Mouse (Mus musculus) kidney, adult 11 months (tissue): ENCODE data around the gene Clic6.

Experiments used
- DNase-seq: peaks from one replicate; pipeline ENCODE4 v3.0.0; 2022

Clic6 gene

DNA sequence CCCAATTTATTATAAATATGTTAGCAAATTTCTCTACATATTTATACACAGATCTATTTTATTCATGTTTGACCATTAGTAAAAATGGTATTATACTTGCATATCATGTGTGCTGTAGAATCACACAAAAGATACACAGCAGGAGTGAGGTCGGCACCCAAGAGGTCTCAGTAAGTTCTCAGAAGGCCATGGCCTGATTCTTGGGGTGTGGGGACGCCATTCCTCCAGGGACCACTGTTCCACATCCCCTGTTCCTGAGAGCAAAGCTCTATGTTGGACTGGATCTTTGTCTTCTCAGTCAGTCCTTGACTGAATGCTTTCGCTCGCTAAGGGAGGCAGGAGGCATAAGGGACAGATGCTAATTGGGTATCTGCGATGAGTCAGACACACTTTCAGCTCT, at the start of gene Clic6:
TSS of gene Clic6 (plus strand) at position 301 of the 400 bp plus-strand sequence.
- DNase-seq = no peak

DNA sequence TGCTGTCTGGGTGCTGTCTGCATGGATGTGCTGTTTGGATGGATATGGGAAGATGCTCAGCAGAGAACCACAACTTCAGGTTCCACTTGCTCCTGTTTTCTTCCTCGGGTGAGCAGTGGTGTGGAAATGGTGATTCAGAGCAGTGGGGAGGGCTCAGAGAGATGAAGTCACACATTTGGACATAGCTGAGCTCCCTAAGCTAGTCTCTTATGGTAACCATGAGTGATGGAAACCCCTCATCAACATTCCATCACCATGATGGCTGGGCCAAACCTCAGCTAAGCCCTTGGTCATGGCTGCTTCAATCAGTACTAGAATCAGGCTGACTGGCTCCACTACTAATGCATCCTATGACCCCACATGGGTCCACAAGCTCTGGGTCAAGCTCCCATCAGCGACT, 45.8 kb upstream of the Clic6 start:
- DNase-seq = no peak

DNA sequence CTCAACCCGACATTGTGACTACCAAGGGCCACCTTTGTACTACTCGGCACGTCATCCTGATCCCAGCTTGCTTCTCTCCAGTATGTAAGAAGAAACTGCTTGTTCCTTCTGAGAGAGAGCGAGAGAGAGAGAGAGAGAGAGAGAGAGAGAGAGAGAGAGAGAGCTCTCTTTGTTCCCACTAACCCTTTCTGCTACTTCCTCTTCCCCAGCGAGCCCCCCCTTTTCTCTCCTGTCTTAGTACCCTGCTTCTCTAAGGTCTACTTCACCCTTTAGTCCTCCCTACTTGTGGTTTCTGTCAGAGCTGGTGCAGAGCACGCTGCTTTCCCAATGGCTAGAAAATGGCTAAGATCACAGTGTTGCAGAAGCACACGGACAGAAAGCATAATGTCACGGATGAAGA, 45.3 kb upstream of the Clic6 start:
- no peak for DNase-seq

DNA sequence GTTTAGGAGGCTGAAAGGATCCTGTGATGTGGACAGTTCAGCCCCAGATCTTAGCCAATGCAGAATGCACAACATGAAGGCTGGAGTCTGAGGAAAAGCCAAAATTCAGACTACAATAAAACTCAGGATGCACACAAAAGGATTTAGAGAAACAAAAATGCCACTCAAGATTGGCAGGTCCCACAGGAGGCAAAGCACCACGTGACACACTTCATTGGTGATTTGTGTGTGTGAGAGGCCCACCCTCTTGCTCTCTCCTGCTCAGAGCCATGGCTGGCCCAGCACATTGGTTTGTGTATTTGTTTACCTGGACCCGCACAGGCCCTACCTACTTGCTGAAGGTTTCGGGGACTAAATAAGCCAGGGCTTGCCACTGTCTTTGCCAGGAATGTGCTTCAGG, 44.3 kb upstream of the Clic6 start:
- DNase-seq = no peak

DNA sequence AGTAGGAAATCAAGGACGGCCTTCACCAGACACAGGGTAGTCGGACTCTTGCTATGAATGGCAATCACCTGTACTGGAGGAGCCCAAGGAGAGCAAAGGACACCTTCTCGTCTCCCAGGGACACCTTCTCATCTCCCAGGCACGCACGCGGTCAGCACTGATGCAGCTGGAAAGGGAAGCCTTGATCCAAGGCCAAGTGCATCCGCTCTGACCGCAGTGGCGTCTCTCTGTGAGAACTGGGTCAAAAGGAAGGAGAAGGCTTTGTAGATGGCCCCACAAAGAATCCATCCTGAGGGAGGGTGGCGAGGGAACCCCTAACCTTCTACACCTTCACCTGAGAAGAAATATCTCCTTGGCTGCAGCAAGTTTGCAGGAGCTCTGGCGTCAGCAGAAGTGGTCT, 43.4 kb upstream of the Clic6 start:
- DNase-seq = no peak

DNA sequence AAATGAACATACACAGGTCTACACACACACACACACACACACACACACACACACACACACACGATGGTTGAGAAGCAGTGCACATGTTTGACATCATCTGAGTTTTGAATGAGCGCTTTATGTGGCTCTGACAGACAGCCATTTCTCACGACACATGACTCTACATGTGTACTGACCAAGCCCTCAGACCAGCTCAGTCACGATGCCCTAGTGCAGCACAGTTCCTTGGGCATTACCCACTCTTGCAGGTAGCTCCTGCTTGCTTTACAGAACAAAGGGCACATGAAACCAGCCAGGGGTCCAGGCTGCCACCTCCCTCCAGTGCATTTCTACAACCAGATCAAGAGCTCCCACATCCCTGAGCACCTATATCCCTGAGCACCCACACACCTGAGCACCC, 42.6 kb upstream of the Clic6 start:
- DNase-seq = no peak

DNA sequence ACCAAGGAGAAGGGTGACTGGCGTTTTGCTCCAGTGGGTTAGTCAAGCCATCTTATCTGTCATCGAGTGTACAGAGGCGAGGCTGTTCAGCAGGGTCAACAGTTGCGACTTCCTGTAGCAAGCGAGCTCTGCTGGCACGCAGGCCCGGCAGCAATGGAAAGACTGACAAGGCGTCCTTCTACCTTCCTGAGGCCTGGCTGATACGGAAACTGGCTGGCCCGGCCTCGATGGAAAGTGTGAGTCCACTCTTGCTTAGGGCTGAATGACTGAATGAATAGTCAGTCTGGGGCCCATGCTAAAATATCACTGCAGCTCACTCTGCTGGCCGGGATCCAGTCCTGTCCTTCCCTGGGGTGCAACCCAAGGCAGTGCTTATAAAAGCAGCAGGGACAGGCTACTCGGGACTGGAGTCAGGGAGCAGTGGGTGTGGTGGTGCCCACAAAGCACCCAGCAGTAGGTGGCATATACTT, 41.9 kb upstream of the Clic6 start:
- peak; percentile 57 for DNase-seq

DNA sequence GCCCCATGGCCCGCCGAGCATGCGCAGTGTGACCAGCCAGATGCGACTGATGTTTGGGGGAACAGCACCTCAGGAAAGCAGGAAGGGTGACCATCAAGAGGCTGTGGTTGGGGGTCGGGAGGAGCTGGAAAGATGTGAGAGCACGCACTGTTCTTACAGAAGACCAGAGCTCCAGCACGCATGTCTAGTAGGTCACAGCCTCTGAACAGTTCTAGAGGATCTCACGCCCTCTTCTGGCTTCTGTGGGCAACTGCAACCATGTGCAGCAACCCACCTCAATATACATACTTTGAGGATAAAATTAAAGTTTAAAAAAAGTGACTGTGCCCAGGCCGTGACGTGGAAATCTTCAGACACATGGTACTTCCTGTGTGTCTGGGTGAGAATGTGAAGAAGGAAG, 40.2 kb upstream of the Clic6 start:
- DNase-seq = no peak

DNA sequence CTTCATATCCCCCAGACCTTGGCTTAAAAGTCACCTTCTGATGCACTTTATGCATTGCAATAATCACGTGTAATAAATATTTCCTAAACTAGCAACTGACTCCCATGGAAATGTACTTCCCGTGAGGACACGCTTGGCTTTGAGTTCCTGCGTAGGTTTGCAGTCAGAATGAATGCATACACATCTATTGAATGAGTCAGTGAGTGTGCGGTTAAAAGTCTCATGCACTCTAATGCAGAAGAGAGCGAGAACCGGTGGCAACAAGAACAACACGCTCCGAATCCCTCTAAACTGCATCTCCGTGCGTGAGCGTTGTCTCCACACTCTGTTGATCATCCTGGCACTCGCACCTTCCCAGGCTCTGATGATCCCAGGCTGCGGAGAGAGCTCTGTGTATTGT, 36.5 kb upstream of the Clic6 start:
- DNase-seq = no peak

DNA sequence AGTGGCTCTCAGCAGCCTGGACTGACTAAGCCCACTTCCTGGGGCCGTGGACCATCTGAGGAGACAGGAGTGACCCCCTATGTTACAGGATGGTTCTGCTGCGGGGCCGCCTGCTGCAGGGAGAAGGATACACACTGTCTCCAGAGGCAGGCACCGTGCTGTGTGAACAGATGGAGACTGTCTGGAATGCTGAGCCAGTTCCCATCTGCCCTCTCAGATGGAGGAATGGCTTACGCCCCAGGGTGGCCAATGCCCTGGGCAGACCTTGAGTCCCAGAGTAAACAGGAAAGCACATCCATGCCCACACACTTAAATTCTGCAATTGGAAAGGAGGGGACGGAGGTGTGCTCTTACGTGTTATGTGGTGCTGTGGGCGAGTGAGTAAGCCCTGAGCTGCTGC, 35.2 kb upstream of the Clic6 start:
- DNase-seq = no peak

DNA sequence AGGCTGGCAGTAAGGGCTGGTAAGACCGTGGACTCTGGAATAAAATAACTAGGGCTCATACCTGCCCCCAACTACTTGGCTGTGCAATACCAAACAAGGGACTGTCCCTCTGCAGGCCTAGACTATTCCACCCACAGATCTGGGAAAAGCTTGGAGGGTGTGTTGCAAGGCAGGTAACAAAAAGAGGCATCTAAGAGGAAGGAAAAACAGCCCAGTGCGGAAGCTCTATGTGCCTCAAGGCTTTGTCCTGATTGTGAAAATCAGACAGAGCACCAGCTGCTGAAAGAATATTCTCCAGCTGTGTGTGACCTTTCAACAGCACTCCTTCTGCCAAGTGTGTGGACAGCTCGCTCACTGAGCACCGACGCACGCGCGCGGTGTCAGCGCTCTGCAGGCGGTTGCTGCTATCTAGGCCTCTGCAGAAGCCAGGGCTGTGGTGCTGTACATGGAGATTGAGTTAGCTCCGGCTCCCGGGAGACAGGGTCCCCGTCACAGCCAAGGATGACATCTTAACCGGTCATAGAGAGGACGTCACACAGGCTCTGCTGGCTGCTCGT, 33.9 kb upstream of the Clic6 start:
- DNase-seq = no peak

DNA sequence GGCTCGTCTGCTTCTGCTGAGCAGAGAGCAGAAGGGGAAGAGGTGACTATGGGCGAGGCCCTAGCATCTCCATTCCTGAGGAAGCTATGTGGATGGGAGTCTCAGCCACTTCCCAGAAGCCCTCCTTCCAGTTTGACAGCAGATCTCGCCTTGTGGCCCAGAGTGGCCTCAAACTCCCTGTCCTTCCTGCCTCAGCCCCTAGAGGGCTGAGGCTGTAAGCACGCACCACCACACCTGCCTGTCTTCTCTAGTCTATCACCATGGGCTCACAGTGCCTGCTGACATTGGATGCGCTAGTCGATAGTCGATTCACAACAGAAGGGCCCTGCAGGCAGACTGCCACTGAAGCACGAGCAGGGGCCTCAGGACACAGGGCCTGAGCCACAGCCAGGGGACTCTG, 32.9 kb upstream of the Clic6 start:
- DNase-seq = no peak

DNA sequence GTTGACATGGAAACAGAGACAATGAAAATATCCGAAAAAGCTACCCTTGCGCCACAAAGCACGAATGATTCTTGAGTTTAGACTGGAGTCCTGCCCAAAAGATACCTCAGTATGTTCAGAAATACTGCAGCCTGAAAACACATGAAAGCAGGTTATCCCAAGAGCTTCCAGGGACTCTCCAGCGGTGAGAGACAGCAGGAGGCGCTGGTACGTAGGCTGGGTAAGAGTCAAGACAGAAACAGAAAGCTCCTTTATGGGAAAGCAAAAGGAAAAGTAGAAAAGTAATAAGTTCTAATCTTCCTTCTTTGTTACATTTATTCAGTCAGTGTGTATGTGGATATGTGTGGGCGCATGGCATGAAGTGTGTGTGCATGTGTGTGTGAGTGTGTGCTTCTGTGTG, 31.5 kb upstream of the Clic6 start:
- no peak for DNase-seq

DNA sequence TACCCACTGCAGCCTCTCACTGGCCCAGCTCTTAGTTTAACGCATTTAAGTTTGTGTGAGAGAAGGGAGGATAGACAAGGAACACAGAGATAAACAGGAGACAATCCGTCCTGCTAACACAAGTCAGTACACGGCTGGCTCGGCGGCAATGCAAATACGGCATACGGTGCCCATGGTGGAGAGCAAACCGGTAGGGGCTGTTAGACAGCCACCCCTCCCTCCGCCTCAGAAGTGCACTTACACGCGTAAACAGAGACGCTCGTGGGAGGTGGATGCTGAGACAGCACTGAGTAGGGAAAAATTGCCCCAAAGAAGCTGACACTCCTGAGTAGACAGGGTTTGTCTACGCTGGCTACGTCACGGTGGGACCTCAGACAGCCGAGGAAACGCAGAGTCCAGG, 31.0 kb upstream of the Clic6 start:
- DNase-seq = no peak

DNA sequence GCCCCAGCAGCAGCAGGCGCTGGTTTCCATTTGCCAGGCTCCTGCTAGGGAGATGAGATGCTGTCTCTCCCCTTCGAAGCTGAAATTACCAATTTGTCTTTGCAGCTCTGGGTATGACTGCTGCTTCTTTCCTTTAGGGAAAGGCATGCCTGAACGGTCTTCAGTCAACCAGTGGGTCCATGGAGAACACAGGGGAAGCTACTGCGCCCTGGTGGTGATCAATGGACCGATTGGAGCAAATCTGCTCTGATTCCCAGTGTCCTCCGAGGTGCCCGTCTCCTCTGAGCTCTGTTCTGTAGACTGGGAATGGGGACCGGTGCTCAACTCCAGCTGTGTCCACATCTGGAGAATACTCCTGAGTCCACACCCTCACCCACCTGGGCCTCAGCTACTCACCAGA, 30.0 kb upstream of the Clic6 start:
- no peak for DNase-seq

DNA sequence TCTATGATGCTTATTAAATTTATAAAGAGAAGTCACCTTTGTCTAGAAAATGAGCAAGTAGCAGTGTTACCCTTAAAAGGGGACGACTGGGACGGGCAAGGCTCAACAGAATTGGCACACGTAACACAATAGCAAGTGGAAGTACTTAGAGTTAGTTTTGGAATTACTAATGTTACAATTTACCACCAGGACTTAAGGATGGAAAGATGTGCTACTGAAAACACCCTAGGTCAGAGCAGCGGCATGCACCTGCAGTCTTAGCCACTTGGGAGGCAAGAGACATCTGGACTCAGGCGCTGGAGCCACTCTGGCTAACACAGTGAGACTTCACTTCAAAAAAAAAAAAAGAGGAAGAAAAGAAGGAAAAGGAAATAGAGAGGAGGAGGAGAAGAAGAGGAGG, 29.6 kb upstream of the Clic6 start:
- no peak for DNase-seq

DNA sequence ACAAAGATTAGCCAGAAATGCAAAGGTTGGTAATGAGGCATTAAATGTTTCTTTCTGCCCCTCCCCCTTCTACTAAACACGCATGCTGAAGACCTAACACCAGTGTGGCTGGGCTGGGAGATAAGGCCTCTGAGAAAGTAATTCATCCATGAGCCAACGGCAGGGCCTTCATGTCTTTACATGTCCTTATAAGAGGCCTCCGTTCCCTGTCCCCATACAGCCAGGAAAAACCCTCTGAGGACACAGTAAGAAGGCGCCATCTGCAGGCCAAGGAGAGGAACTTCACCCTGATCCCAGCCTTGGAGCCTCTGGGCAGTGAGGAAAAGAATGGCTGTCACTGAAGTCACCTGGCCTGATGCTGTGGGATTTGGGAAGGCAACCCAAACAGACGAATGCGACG, 27.9 kb upstream of the Clic6 start:
- DNase-seq = peak; percentile 28

DNA sequence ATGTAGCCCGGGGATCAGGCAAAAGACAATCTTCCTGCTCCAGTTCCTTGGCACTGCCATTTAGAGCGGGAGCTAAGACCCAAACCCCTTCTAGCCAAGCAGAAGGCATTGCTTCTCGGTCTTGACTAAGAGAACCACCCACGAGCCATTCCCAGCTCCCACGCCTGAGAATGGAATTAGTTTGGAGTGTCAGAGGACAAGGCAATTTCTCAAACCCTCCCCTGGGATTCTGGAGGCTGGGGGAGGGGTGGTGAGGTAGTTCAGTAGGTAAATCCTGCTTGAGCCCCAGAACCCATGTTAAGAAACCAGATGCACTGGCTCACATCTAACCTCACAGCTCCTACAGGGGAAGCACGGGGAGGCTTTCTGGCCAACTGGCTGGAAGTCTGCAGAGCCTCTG, 24.1 kb upstream of the Clic6 start:
- DNase-seq = no peak

DNA sequence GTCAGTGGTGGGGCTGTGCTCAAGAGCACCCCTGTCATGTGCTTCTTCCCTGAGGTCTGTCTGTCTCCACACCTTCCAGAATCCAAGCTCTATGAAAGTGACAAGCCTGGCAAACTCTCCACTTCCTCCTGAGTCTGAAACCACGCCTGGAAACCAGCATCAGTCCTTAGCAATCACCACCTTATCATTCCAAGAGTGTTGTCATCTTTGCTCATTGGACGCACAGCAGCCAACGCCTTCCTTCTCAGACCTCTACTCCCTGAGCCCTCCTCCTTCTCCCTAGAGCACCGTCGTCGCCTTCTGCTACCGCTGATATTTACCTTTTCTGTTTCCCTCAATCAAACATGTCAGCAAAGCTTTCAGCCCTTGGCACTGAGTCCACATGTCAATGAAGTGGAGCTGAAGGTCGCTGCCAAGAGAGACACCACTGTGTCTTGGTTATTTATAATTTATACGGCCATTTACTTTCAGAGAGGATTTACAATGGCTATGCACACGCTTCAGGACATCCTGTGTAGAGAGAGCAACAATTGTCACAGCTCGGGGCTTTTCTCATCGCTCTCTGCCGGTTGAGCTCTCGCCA, 21.1 kb upstream of the Clic6 start:
- no peak for DNase-seq

DNA sequence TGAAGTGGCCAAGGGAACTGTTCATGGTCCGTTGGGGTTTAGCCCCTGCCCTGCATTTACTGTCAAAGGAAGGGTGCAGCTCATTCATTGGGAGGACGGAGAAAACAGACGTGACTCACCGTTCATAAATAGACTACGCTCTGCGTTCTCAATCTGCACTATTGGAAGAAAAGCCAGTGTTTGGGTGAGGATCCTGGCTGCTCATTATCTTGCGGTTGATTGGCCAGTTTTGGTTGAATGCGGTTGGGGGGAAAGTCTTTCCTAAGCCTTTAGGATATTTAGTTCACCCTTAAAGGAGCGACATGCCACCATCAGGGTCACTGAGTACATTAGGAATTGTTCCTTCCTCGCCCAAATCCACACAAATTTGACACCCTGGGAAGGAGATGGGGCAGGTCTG, 20.3 kb upstream of the Clic6 start:
- no peak for DNase-seq

DNA sequence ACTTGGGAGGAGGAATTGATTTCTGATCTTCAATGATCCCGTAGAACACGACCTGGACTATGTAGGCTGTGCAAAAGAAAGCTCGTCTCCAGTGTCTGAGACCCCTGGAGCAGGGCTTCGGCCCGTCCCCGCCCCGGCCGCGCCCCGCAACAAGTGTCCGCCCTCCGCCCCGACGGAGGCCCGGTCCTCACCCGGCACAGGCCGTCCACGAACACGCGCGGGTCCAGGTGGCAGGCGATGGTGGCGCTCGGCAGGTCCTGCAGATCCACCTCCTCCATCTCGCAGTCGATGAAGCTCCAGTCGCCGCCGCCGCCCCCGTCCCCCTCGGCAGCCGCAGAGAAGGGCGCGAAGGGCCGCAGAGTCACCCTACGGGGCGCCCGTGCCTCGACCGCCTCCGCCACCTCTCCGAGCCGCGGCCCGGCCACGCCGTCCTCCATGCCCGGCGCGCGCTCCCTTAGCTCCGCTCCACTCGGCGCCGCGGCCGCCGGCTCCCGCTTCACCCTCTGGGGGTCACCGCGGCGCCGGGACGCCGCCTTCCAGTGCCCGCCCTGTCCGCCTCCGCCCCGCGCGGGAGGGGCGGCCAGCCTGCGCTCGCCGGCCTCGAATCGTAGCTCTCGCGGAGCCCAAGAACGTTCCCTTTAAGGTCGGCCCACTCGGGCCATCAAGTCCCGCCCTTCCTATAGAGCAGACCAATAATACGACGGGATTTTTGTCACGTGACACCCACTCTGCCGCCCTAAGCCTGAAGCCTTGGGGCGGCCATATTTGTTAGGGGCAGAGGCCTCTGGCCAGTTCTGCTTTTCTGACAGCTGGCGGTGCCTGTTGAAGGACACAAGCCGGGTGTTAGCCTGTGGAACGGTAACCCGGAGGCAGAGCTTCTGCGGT, 19.7 kb upstream of the Clic6 start:
- peak; percentile 99 for DNase-seq

DNA sequence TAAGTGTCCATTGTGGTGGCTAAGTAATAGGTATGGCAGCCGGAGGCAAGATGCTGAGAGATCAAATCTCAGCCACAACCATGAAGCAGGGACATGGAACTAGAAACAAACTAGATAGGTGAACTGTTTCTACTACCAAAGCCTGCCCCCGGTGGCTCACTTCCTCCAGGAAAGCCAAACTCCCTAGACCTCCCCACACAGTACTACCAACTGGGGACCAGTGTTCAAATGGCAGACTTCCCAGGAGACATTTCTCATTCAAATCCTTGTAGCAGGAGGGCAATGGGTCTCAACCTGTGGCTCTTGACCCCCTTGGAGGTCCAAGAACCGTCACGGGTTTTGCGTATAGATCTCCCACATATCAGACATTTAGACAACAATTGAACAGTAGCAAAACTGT, 18.5 kb upstream of the Clic6 start:
- no peak for DNase-seq

DNA sequence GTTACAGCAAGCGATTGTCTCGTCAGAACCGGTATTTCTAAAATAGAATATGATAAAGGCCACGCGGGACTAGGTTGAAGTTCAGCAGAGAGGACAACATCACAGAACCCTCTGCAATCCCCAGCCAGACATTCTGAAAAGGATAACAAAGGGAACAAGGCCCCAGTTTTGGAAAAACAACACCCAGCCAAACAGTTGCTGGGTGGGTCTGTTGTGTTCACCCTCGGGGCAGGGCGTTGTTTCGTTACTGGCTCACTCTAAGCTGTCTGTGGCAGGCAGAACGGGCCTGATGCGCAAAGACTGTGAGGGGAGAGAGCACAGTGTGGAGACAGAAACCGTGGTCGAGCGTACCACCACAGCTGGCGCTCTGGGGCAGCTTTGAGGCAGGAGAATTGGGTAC, 17.1 kb upstream of the Clic6 start:
- DNase-seq = no peak

DNA sequence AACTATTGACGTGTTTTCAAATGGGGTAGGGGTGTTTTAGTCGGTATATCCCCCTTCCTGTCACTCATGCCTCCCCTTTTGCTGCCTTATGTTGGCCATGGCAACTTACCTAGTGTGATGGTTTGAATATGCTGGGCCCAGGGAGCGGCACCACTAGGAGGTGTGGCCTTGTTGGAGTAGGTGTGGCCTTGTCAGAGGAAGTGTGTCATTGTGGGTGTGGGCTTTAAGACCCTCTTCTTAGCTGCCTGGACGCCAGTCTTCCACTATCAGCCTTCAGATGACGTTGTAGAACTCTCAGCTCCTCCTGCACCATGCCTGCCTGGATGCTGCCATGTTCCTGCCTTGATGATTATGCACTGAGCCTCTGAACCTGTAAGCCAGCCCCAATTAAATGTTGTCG, 14.8 kb upstream of the Clic6 start, which contains the start of gene Rcan1:
TSS of gene Rcan1 (minus strand) at position 162 of the 400 bp plus-strand sequence.
- DNase-seq = no peak
